In the genomic region with DNA sequence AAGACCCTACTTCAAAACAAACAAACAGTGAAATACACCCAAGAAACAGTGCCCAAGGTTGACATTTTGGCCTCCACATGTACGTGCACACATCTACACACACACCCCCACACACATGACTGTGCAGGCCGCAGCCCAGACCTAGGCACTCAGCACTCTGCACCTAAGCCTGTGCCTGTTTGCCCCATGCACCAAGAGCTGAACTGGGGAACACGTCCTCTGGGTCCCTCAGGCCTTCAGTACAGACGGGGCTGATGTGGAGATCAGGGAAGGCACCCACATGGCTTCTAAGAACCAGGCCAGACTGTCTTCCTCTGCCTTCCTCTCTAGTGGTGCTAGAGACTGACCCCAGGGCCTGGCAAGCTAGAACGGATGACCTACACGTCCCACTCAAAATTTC, we compare ENCODE assay signal across 14 mouse cellular contexts. TPM values are rescaled to one million over a fixed set of nuclear protein-coding genes. Genes with fewer than 3 reads are reported as not detected.
A peak's percentile ranks its signal among the peaks of the same experiment; 100 is the strongest.
DNase-seq lines count a peak whose midpoint lies in the region; ATAC-seq and TF ChIP-seq lines count a peak whose summit lies in the region.
"Had no signal": no experiment of that assay in that cellular context is flagged by ENCODE, and none has a peak within 500 bp of the region (broad histone marks: within the 10 kb centered on the region; RNA-seq: fewer than 3 reads in every experiment).

No protein-coding gene starts in this region.

- no peak overlapping the region for H3K4me3 ChIP-seq in kidney, embryonic 14.5 days (ENCODE audit: low read length)
- H3K4me3 ChIP-seq in spleen, adult 2 months (ENCODE audit: extremely low read depth, insufficient read depth, insufficient read length): no peak overlapping the region
- no peak overlapping the region for H3K4me3 ChIP-seq in stomach, postnatal 0 days (ENCODE audit: low read depth, low read length)
- H3K4me3 ChIP-seq: erythroblast, embryonic 14.5 days; liver, embryonic 12.5 days; neural tube, embryonic 13.5 days had no signal

- no peak overlapping the region for H3K9ac ChIP-seq in kidney, embryonic 14.5 days (ENCODE audit: low read depth, low read length)
- no peak overlapping the region for H3K9ac ChIP-seq in stomach, postnatal 0 days (ENCODE audit: low read length)
- H3K9ac ChIP-seq: liver, embryonic 12.5 days; neural tube, embryonic 13.5 days had no signal

- TF ChIP-seq EP300 in stomach, postnatal 0 days (optimal IDR thresholded peaks at IDR 0.05): no peak

- no peak for TF ChIP-seq POLR2A in spleen, adult 2 months (IDR thresholded peaks at IDR 0.05; ENCODE audit: low read depth, low read length)

- ATAC-seq in kidney, embryonic 14.5 days (ENCODE audit: low FRiP score, low TSS enrichment): no peak
- no peak for ATAC-seq in stomach, postnatal 0 days (ENCODE audit: low FRiP score, low TSS enrichment)
- ATAC-seq: liver, embryonic 12.5 days; midbrain, embryonic 16.5 days had no signal

- no peaks in the 10 kb centered on the region for H3K27me3 ChIP-seq in kidney, embryonic 14.5 days (ENCODE audit: control insufficient read depth, insufficient read depth, low read length)
- no peaks in the 10 kb centered on the region for H3K27me3 ChIP-seq in spleen, adult 2 months (ENCODE audit: control insufficient read depth, insufficient read depth, low read length)
- no peaks in the 10 kb centered on the region for H3K27me3 ChIP-seq in stomach, postnatal 0 days (ENCODE audit: control insufficient read depth, insufficient read depth, low read length)
- H3K27me3 ChIP-seq: liver, embryonic 12.5 days; neural tube, embryonic 13.5 days had no signal

- no peaks in the 10 kb centered on the region for H3K9me3 ChIP-seq in kidney, embryonic 14.5 days (ENCODE audit: control insufficient read depth, low read length)
- H3K9me3 ChIP-seq in stomach, postnatal 0 days (ENCODE audit: control insufficient read depth, low read length): no peaks in the 10 kb centered on the region
- H3K9me3 ChIP-seq: liver, embryonic 12.5 days; neural tube, embryonic 13.5 days had no signal

- no peak overlapping the region for H3K4me2 ChIP-seq in kidney, embryonic 14.5 days (replicated peaks; ENCODE audit: low read depth, low read length)
- H3K4me2 ChIP-seq in stomach, postnatal 0 days (replicated peaks; ENCODE audit: low read depth): no peak overlapping the region
- H3K4me2 ChIP-seq: liver, embryonic 12.5 days; neural tube, embryonic 13.5 days had no signal

- peak overlapping the region; percentile 55 for H3K27ac ChIP-seq in kidney, embryonic 14.5 days (ENCODE audit: low read depth, low read length)
- H3K27ac ChIP-seq in spleen, adult 2 months (ENCODE audit: insufficient read depth, low read length): 0 out of 2 replicates have a peak overlapping the region, but pooled peaks have one; percentile 4
- 0 out of 2 replicates have a peak overlapping the region, but pooled peaks have one; percentile 35 for H3K27ac ChIP-seq in stomach, postnatal 0 days (replicated peaks)
- H3K27ac ChIP-seq: liver, embryonic 12.5 days; neural tube, embryonic 13.5 days had no signal

- TF ChIP-seq CTCF in spleen, adult 2 months (IDR thresholded peaks at IDR 0.05; ENCODE audit: extremely low read depth, insufficient read depth, insufficient read length, insufficient replicate concordance): no peak
- TF ChIP-seq CTCF in stomach, postnatal 0 days (IDR thresholded peaks at IDR 0.05; ENCODE audit: low read depth): no peak

- H3K4me1 ChIP-seq in kidney, embryonic 14.5 days (ENCODE audit: control insufficient read depth, insufficient read depth, low read length): peaks cover 23% of the 10 kb centered on the region; the same call in 1 of the 2 replicates
- 0 out of 2 replicates have a peak, but pooled peaks cover 2% of the 10 kb centered on the region for H3K4me1 ChIP-seq in spleen, adult 2 months (ENCODE audit: control insufficient read depth, insufficient read depth, insufficient read length)
- H3K4me1 ChIP-seq in stomach, postnatal 0 days (replicated peaks; ENCODE audit: control insufficient read depth, insufficient read depth): no peaks in the 10 kb centered on the region
- H3K4me1 ChIP-seq: neural tube, embryonic 13.5 days had no signal

- peaks cover 76% of the 10 kb centered on the region for H3K36me3 ChIP-seq in kidney, embryonic 14.5 days (ENCODE audit: control insufficient read depth, insufficient read depth, low read length)
- peaks cover 42% of the 10 kb centered on the region for H3K36me3 ChIP-seq in spleen, adult 2 months (ENCODE audit: control insufficient read depth, insufficient read depth, low read length)
- peaks cover 39% of the 10 kb centered on the region for H3K36me3 ChIP-seq in stomach, postnatal 0 days (ENCODE audit: control insufficient read depth, insufficient read depth, low read length)

- peak; percentile 92 for DNase-seq in heart, adult 11 months
- DNase-seq in heart, adult 8-10 months (ENCODE audit: low spot score): no peak
- DNase-seq in kidney, postnatal 10 days: no peak
- no peak for DNase-seq in spleen, adult 2 months (ENCODE audit: low read depth in 1 of 2, low spot score in 2 of 2)
- DNase-seq in spleen, postnatal 36 days (ENCODE audit: low spot score in 2 of 2): no peak
- DNase-seq in stomach, postnatal 0 days (ENCODE audit: low spot score): no peak
- DNase-seq in thymus, postnatal 0 days (ENCODE audit: low spot score): no peak
- DNase-seq: adrenal gland, postnatal 25 days; thymus, postnatal 36 days had no signal

- WGBS in kidney, embryonic 14.5 days: 58% methylated on average over 6 of the region's 6 CpGs
- 93% methylated on average over 6 of the region's 6 CpGs for WGBS in spleen, adult 2 months
- WGBS in stomach, postnatal 0 days: 68% methylated on average over 6 of the region's 6 CpGs

RNA-seq across cellular contexts. Expression of a gene that starts 18.6 kb away (rescaled TPM):
- total RNA-seq in heart, adult 8-10 months (2022): 100 to 1,000 TPM; 125 to 153 (median 140) TPM
- polyA plus RNA-seq in kidney, embryonic 14.5 days (2014; fragmentation: Nextera tagmentation; extraction: Ambion mirVana): 324 and 348 TPM in 2 replicates
- polyA plus RNA-seq in spleen, adult 2 months (2012; rRNA removed): 14.9 and 17.7 TPM in 2 replicates
- polyA plus RNA-seq in stomach, postnatal 0 days (2015; fragmentation: Nextera tagmentation; extraction: Ambion mirVana): 176 and 186 TPM in 2 replicates
- 277 and 292 TPM in 2 replicates for polyA plus RNA-seq in thymus, postnatal 0 days (2015; fragmentation: Nextera tagmentation; extraction: Ambion mirVana)

RNA-seq across cellular contexts. Expression of a gene that starts 30.9 kb away (rescaled TPM):
- 10 to 100 TPM in 2 of 4 experiments, 1 to 10 TPM in 2; 8.1 to 14.2 (median 10.9) TPM for total RNA-seq in heart, adult 8-10 months (2022)
- polyA plus RNA-seq in kidney, embryonic 14.5 days (2014; fragmentation: Nextera tagmentation; extraction: Ambion mirVana): 11.7 and 20.1 TPM in 2 replicates
- polyA plus RNA-seq in spleen, adult 2 months (2012; rRNA removed): 7.6 and 8.2 TPM in 2 replicates
- 5.9 and 6.9 TPM in 2 replicates for polyA plus RNA-seq in stomach, postnatal 0 days (2015; fragmentation: Nextera tagmentation; extraction: Ambion mirVana)
- 23.5 and 27.0 TPM in 2 replicates for polyA plus RNA-seq in thymus, postnatal 0 days (2015; fragmentation: Nextera tagmentation; extraction: Ambion mirVana)

Comparison
In these comparisons a context has a peak if more than half of its experiments do, and no peak if none do; other contexts are left out.
1. H3K27ac ChIP-seq: peak in every context shown above with its lines; median percentile 55 in kidney, embryonic 14.5 days; 35 in stomach, postnatal 0 days; 4 in spleen, adult 2 months.